Mouse (Mus musculus): ENCODE data around the gene Shroom4.

The Shroom4 gene

DNA sequence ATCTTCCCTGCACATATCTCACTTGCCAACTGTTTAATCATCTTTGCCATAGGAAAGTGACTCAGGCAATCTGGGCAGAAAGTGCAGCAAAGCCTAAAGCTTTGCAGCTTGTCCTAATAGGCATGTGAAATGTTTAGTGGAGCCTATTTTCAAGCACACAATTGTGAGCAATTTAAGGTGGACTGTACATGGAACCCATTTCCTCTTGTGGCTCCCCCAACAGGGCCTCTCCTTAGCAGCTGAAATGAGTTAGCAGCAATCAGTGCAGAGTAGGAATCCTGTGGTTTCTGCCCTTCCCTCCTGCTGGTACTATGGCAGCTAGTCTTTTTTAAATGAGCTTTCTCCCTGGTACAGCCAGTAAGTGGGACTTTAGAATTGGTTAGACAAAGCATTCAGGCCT lies 95.8 kb downstream of the Shroom4 start:
- no peak for DNase-seq (ENCODE audit: low spot score in 2 of 2)

GRCm38 (mm10) chrX:6496374-6496773 lies 96.7 kb downstream of the Shroom4 start:
- no peak for DNase-seq (ENCODE audit: low spot score in 2 of 2)

- DNase-seq (ENCODE audit: low spot score in 2 of 2): no peak
These were observed 102.2 kb downstream of the Shroom4 start for GRCm38 (mm10) chrX:6501850-6502249.

- DNase-seq (ENCODE audit: low spot score in 2 of 2): no peak
These were observed 117.6 kb downstream of the Shroom4 start for GRCm38 (mm10) chrX:6517217-6517616.

GRCm38 (mm10) chrX:6518421-6518820 lies 118.8 kb downstream of the Shroom4 start:
- DNase-seq (ENCODE audit: low spot score in 2 of 2): no peak

- peak in 1 of 2 experiments; percentile 9 for DNase-seq (ENCODE audit: low spot score in 2 of 2)
These were observed 123.3 kb downstream of the Shroom4 start for GRCm38 (mm10) chrX:6522935-6523334.

DNA sequence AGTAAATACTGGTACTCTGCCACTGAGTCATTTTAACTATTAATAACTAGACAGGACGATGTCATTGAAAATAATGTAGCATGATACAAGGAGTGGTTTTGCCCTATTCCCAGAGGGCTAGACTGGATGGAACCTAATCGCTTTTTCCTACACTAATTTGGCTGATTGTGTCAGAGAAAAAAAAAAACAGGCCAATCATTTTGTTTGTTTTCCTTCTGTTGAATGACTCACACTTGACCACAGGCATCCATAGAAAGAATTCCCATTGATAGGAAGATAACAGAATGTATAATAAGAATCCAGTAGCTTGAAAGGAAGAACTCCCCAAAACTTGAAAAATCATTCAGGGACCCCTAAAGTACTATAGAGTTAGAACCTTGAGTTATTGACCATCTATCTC lies 137.0 kb downstream of the Shroom4 start:
- DNase-seq (ENCODE audit: low spot score in 2 of 2): no peak

DNA sequence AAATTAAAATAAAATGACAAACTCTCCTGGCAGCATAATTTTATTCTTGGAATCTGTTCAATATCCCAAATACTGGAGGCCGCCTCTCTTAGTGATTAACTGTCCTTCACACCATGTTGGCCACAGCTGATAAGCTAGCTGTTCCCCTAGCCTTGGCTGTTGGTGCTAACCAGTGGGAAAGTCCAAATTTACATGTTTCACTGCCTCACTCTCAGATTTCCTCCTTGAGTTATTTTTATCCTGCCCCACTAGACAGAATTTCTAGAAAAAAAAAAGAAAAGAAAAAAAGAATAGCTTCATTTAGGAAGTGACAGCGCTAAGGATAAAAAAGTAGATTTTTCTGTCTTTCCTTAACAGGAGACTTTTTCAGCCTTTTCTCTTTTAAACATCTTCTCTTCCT lies 138.0 kb downstream of the Shroom4 start:
- DNase-seq (ENCODE audit: low spot score in 2 of 2): no peak

- DNase-seq (ENCODE audit: low spot score in 2 of 2): no peak
These were observed 165.4 kb downstream of the Shroom4 start for GRCm38 (mm10) chrX:6565066-6565465.

DNA sequence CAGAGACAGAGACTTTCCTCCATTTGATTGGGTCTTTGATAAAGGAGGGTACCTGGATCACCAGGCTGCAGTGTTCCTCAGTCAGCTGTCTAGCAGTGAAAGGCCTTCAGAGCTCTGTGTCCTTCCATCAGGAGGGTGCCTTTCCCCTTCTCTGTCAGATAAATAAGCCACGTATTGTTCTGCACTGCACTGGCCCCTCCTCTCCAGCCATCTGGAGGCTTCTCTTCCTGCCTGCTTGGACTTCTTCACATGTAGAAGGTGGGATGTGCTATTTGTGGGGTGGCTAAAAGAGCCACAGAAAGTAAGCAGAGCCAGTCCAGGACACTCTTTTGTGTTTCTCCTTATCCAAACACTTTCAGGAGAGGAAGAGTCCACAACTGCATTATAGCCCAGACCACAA lies 174.9 kb downstream of the Shroom4 start:
- DNase-seq (ENCODE audit: low spot score in 2 of 2): no peak

DNA sequence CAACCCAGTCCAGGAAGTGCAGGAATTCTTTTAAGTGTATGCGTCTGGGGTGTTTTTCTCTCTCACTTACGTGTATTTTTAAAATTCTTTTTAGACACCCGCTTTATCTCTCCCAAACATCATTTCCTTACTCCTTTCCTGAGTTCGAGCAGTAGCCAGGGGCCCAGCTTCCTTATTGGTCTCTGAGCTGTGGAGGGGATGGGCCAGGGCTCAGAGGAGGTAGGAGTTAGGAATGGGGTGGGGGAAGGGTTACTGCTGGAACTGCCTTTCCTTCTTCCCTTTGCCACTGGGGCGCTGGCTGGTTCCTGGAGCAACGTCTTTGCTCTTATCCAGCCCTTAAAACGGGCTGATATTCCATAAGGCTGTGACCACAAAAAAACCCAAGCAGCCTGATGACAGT lies 177.3 kb downstream of the Shroom4 start:
- no peak for DNase-seq (ENCODE audit: low spot score in 2 of 2)

GRCm38 (mm10) chrX:6580671-6581070 lies 181.0 kb downstream of the Shroom4 start:
- no peak for DNase-seq (ENCODE audit: low spot score in 2 of 2)

GRCm38 (mm10) chrX:6581181-6581580 lies 181.5 kb downstream of the Shroom4 start:
- DNase-seq (ENCODE audit: low spot score in 2 of 2): no peak

DNA sequence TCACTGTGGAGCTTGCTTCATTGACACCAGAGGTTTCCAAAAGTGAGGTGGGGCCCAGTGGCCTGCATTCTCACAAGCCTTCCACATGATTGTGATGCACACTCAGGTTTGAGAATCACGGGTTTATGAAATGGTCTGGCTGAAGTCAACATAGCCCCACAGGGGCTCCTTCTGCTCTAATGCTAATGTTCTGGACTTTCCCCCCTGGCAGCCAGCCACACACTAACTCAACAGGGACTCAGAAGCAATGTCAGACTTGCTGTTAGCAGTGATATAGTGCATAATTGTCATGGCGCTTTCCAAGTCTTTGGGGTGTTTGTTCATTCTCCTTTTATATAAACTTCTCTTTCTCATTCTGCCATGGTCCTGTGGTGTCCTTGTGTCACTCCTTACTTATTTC lies 183.0 kb downstream of the Shroom4 start:
- DNase-seq (ENCODE audit: low spot score in 2 of 2): no peak

- DNase-seq (ENCODE audit: low spot score in 2 of 2): no peak
These were observed 194.5 kb downstream of the Shroom4 start for GRCm38 (mm10) chrX:6594183-6594582.

GRCm38 (mm10) chrX:6654024-6654423 lies 254.4 kb downstream of the Shroom4 start:
- peak in 1 of 2 experiments; percentile 3 for DNase-seq (ENCODE audit: low spot score in 2 of 2)

- DNase-seq (ENCODE audit: low spot score in 2 of 2): no peak
These were observed 259.2 kb downstream of the Shroom4 start for GRCm38 (mm10) chrX:6658820-6659324.
